Mouse (Mus musculus) liver, postnatal 0 days (tissue): ENCODE measurements around the gene Syt2.

Experiments
- CTCF ChIP-seq: sonication (generic); IDR thresholded peaks from 2 replicates; pipeline ENCODE4 v1.5.1; 2016; ENCODE audit warnings: antibody characterized with exemption, low read depth
- EP300 ChIP-seq: IDR thresholded peaks from 2 replicates; pipeline ENCODE4 v1.6.1; 2016; ENCODE audit warnings: antibody characterized with exemption, low read depth, mild to moderate bottlenecking

- TF ChIP-seq EP300 (no peak), CTCF (no peak)
Observed at GRCm38 (mm10) chr1:134707516-134707915, 61.0 kb downstream of the Syt2 start.
